Mouse (Mus musculus) C2C12 (cell line): ENCODE data around the gene Gatm.

Experiments used
- CTCF ChIP-seq: IDR thresholded peaks from one replicate; pipeline ENCODE4 v1.5.1; 2011; ENCODE audit not compliant: control insufficient read depth, insufficient read depth, insufficient read length
- MYOD1 ChIP-seq: IDR thresholded peaks from one replicate; pipeline ENCODE4 v1.6.1; 2011; ENCODE audit warnings: low read depth; ENCODE audit not compliant: control insufficient read depth, insufficient read length
- MYOG ChIP-seq: IDR thresholded peaks from one replicate; pipeline ENCODE4 v1.6.1; 2011; ENCODE audit not compliant: control insufficient read depth, insufficient read length; ENCODE audit errors: extremely low read depth

GRCm38 (mm10) chr2:122595461-122595860 is 15.6 kb downstream of the Gatm start:
- TF ChIP-seq CTCF, result no peak
- TF ChIP-seq MYOD1, result no peak
- no peak for TF ChIP-seq MYOG
